Mouse (Mus musculus) liver, embryonic 14.5 days (tissue): ENCODE data around the gene Lins1. TPM values are rescaled to one million over a fixed set of nuclear protein-coding genes. Genes with fewer than 3 reads are reported as not detected.
A peak's percentile ranks its signal among the peaks of the same experiment; 100 is the strongest.

ENCODE experiments used
- ATAC-seq: fragments of 200-750 bp; cut with Nextera tagmentation; 2 replicates; pipeline ENCODE4 v1.8.0; 2017; ENCODE audit warnings: moderate number of reproducible peaks, mild to moderate bottlenecking, moderate library complexity; ENCODE audit not compliant: insufficient read depth
- DNase-seq, 3 experiments: peaks; one replicate each; pipeline ENCODE4 v3.0.0-alpha.2; 2012 to 2013; ENCODE audit warnings: low read depth in 3 of 3, low spot score in 3 of 3
- H3K27ac ChIP-seq: fragments of 300-500 bp; sonication (generic); 2 replicates; pipeline ENCODE4 v1.5.1; 2014; ENCODE audit warnings: moderate library complexity, mild to moderate bottlenecking, control low read depth, inconsistent platforms
- H3K27me3 ChIP-seq: fragments of 300-500 bp; sonication (generic); 2 replicates; pipeline ENCODE4 v1.6.1; 2014; ENCODE audit warnings: mild to moderate bottlenecking, low read length, moderate library complexity; ENCODE audit not compliant: control insufficient read depth, insufficient read depth
- H3K36me3 ChIP-seq: fragments of 300-500 bp; sonication (generic); replicated peaks from 2 replicates; pipeline ENCODE4 v1.6.1; 2014; ENCODE audit warnings: low read depth; ENCODE audit not compliant: control insufficient read depth, insufficient read depth
- H3K4me1 ChIP-seq, 2 experiments: fragments of 200-500 bp in 1 of 2; fragments of 300-500 bp in 1 of 2; sonication (generic) in 1 of 2; replicated peaks; 2 replicates each; pipeline ENCODE4 v1.6.1; 2012 to 2014; ENCODE audit warnings: antibody characterized with exemption in 1 of 2, inconsistent platforms in 1 of 2, low read length in 1 of 2; ENCODE audit not compliant: control insufficient read depth in 2 of 2, insufficient read depth in 2 of 2
- H3K4me2 ChIP-seq: fragments of 300-500 bp; sonication (generic); 2 replicates; pipeline ENCODE4 v1.6.1; 2014; ENCODE audit warnings: low read depth, mild to moderate bottlenecking, control low read depth, moderate library complexity
- H3K4me3 ChIP-seq, 2 experiments: fragments of 200-500 bp in 1 of 2; fragments of 300-500 bp in 1 of 2; sonication (generic) in 1 of 2; 2 replicates each; pipeline ENCODE4 v1.5.1; 2012 to 2014; ENCODE audit warnings: low read depth in 2 of 2, low read length in 2 of 2, mild to moderate bottlenecking in 2 of 2, control low read depth in 1 of 2, inconsistent platforms in 1 of 2, moderate library complexity in 1 of 2; ENCODE audit not compliant: insufficient read depth in 1 of 2
- H3K9ac ChIP-seq: fragments of 300-500 bp; sonication (generic); replicated peaks from 2 replicates; pipeline ENCODE4 v1.6.1; 2014; ENCODE audit warnings: mild to moderate bottlenecking, control low read depth, moderate library complexity
- H3K9me3 ChIP-seq: fragments of 300-500 bp; sonication (generic); 2 replicates; pipeline ENCODE4 v1.6.1; 2016; ENCODE audit warnings: low read length, mixed read lengths; ENCODE audit not compliant: control insufficient read depth
- CTCF ChIP-seq: IDR thresholded peaks from 2 replicates; pipeline ENCODE4 v1.5.1; 2016; ENCODE audit warnings: antibody characterized with exemption, low read depth, control low read depth
- EP300 ChIP-seq: IDR thresholded peaks from 2 replicates; pipeline ENCODE4 v1.6.1; 2016; ENCODE audit warnings: antibody characterized with exemption, low read depth
- WGBS: fragments of 180-500 bp; shearing (Covaris S2); extraction: QIAGEN DNeasy Blood & Tissue Kit; methylation state at CpG from one replicate; pipeline ENCODE4 v1.1.7; 2014; ENCODE audit not compliant: insufficient replicate concordance; 5-methylcytosine and 5-hydroxymethylcytosine counted together
- polyA plus RNA-seq, 2 experiments: library from polyadenylated mRNA; depleted of rRNA in 1 of 2; stranded (reverse) in 1 of 2; unstranded in 1 of 2; fragments of >200 nt; fragmentation: Nextera tagmentation in 1 of 2; extraction: Ambion mirVana in 1 of 2; gene quantifications; 2 replicates each; pipeline versions ENCODE4 v1.2.1 to v1.2.3; 2012 to 2014

The Lins1 gene
- polyA plus RNA-seq (2012; rRNA removed) = 2.2 and 3.3 TPM in 2 replicates
- 4.3 and 5.3 TPM in 2 replicates for polyA plus RNA-seq (2014; fragmentation: Nextera tagmentation; extraction: Ambion mirVana)

GRCm38 (mm10) chr7:66689620-66690360, at the start of gene Lins1:
Gene Lins1, plus strand, starts transcription at chr7:66689889.
- Histone ChIP-seq H3K9ac (peak within 1 kb of the TSS; percentile 75), H3K36me3 (no peaks in the 10 kb centered on the region), H3K4me2 (peak within 1 kb of the TSS; percentile 73), H3K9me3 (no peaks in the 10 kb centered on the region), H3K27me3 (no peaks in the 10 kb centered on the region), H3K27ac (no peak within 1 kb of the TSS), H3K4me3 (peak within 1 kb of the TSS; percentile 75 to 87), H3K4me1 (peaks cover 0 to 10% of the 10 kb centered on the region in 2 experiments; a peak in 3 of 4 replicates)
- TF ChIP-seq CTCF (peak; percentile 51; the same call in 1 of the 2 replicates), EP300 (no peak)
- DNase-seq = peak; percentile 96 to 97 (median 96)
- peak; percentile 97 for ATAC-seq
- WGBS = under 1% methylated on average over 51 of the region's 52 CpGs

DNA sequence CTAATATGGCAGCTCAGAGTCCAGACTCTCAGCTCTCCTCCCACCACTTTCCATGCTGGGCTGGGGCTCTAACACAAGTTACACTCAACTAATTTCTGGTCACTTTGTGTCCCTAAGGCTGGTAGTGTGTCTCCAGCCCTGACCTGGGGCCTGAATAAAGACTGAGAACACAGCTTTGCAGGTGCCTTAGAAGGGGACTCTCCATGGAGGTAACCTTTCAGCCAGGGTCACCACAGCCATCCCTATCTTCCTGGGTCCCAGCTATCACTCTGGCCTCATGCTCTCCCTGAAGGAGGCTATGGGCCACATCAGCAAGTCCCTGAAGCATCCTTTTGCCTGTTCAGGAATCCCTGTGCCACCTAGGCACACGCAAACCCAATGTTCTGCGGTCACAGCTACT, 44.0 kb upstream of the Lins1 start:
- no peaks in the 10 kb centered on the region for H3K4me1 ChIP-seq
- 82% methylated on average over 2 of the region's 2 CpGs for WGBS
- no peaks in the 10 kb centered on the region for H3K36me3 ChIP-seq
- no peak overlapping the region for H3K27ac ChIP-seq
- H3K9me3 ChIP-seq = no peaks in the 10 kb centered on the region
- H3K4me2 ChIP-seq = no peak overlapping the region
- no peak for TF ChIP-seq CTCF
- no peak for TF ChIP-seq EP300
- no peaks in the 10 kb centered on the region for H3K27me3 ChIP-seq
- H3K4me3 ChIP-seq = no peak overlapping the region
- H3K9ac ChIP-seq = no peak overlapping the region
- no peak for ATAC-seq
- DNase-seq = no peak

GRCm38 (mm10) chr7:66649181-66649580, 40.5 kb upstream of the Lins1 start:
- 28% methylated on average over 2 of the region's 2 CpGs for WGBS
- ATAC-seq = no peak
- no peaks in the 10 kb centered on the region for H3K9me3 ChIP-seq
- no peak overlapping the region for H3K9ac ChIP-seq
- DNase-seq = no peak
- no peaks in the 10 kb centered on the region for H3K4me1 ChIP-seq
- TF ChIP-seq EP300 (no peak), CTCF (no peak)
- no peak overlapping the region for H3K4me2 ChIP-seq
- no peak overlapping the region for H3K4me3 ChIP-seq
- H3K27ac ChIP-seq = no peak overlapping the region
- no peaks in the 10 kb centered on the region for H3K36me3 ChIP-seq
- H3K27me3 ChIP-seq = no peaks in the 10 kb centered on the region

DNA sequence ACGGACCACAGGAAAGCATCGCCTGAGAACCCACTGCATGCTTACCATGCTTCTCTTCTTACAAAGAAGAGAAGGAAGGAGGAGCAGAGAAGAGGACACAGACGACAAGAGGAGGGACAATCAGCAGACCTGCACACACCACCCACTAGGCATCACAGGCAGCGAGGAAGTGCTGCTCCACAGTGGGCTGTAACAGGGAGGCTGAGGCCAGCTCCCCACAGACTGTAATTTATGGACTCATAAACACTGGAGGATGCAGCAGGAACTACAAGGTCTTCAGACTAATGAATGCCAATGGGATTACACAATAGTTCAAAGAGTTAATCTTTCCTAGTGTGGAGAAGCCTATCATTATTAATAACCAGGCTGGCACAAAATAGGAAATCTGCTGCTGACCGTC, 38.8 kb upstream of the Lins1 start:
- no peaks in the 10 kb centered on the region for H3K9me3 ChIP-seq
- no peak for ATAC-seq
- no peak for DNase-seq
- H3K4me1 ChIP-seq = no peaks in the 10 kb centered on the region
- no peak for TF ChIP-seq EP300
- no peak for TF ChIP-seq CTCF
- no peak overlapping the region for H3K9ac ChIP-seq
- H3K4me2 ChIP-seq = no peak overlapping the region
- H3K27me3 ChIP-seq = no peaks in the 10 kb centered on the region
- no peaks in the 10 kb centered on the region for H3K36me3 ChIP-seq
- WGBS = 67% methylated on average over 5 of the region's 5 CpGs
- H3K27ac ChIP-seq = no peak overlapping the region
- no peak overlapping the region for H3K4me3 ChIP-seq

DNA sequence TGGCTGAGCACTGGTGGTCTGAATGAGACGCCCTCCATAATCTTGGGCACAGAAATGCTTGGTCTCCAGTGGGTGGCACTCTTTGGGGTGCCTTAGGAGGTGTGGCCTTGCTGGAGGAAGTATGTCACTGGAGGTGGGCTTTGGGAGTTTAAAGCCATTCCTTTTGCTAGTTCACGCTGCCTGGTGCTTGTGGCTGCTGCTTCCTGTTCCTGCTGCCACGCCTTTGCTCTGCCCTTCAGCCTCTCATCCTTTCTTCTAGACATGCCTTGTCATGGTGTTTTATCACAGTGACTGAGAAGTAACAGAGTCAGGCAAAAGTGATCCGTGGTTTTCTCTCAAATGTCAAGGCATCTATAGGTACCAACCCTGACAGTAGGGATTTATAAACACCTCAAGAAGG, 37.5 kb upstream of the Lins1 start:
- Histone ChIP-seq H3K36me3 (no peaks in the 10 kb centered on the region), H3K9ac (no peak overlapping the region), H3K27ac (no peak overlapping the region), H3K9me3 (no peaks in the 10 kb centered on the region), H3K4me1 (no peaks in the 10 kb centered on the region), H3K4me3 (no peak overlapping the region), H3K27me3 (no peaks in the 10 kb centered on the region), H3K4me2 (no peak overlapping the region)
- WGBS = 35% methylated on average over 4 of the region's 4 CpGs
- ATAC-seq = 0 out of 2 replicates have a peak, but pooled peaks have one; percentile 21
- TF ChIP-seq CTCF = no peak
- no peak for TF ChIP-seq EP300
- peak in 1 of 3 experiments; percentile 6 for DNase-seq
